Mouse (Mus musculus): Measurements from ENCODE around the gene Mgea5.

DNA sequence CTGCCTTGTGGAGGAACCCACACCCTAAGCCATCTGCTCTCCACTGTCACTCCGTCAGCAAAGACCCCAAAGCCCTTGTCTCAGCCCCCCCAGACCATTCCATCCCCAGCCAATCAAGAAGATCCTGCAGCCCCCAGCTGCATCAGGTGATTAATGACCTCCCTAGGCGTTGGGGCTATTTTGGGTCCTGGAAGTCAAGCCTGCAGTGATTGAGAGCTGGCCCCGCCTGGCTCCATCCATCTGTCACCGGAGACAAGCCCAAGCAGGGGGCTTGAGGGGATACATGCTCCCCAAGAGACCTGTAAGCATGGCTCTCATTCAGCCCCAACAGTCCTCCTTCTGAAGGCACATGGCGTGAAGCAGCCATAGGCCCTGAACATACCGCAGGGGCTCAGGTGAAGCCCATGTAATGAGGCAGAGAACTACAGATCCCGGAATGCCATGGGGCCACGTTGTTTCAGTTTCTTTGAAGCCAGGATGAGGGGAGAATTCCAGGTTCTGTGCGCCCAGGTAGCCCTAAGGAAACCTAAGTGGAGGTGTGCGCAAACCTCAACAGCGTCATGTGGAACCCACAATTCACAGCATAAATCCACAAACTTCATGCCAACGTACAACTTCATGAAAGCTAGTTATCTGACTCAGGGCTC, 27.5 kb upstream of the Mgea5 start:
- no peak for TF ChIP-seq CTCF (IDR thresholded peaks at IDR 0.05; ENCODE audit: low read depth)
- TF ChIP-seq EP300 (IDR thresholded peaks at IDR 0.05; ENCODE audit: low read depth) = no peak
